In the genomic region with DNA sequence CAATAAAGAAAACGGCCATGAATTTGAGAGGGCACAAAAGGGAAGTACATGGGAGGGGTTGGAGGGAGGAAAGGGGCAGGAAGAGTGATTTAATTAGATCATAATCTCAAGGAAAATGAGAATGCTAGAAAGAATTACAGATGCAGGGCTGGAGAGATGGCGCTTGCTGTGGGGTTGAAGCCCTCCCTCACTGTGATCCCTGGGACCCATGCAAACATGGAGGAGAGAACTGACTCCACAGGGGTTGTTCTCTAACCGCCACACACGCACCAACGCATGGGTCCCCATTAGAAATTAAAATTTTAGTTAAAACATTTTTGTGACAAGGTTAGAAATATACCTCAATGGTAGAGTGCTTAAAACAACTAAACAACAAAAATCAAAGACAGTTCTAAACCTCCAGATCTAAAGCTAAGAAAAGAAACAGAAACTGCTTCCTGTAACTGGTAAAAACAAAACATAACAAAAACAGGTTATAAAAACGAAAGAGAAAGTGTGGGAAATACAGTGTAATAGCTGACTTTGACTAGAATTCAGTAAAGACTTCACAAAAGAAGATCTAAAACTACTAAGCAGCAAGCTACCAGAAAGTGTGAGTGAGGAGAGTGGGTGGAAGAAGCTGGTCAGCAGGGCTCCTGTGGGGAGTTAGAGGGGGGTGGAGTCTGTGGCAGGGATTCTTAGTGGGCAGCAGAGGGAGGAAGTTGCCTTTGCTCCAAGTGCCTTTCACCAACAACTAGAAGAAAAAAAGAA, we compare ENCODE assay signal across 8 mouse cellular contexts. TPM values are rescaled to one million over a fixed set of nuclear protein-coding genes. Genes with fewer than 3 reads are reported as not detected.
A peak's percentile ranks its signal among the peaks of the same experiment; 100 is the strongest.
DNase-seq lines count a peak whose midpoint lies in the region; ATAC-seq and TF ChIP-seq lines count a peak whose summit lies in the region.

No protein-coding gene starts in this region.

- H3K27ac ChIP-seq in bone marrow, adult 2 months (ENCODE audit: control insufficient read depth, insufficient read depth, low read depth, low read length, poor library complexity): peak overlapping the region; percentile 87

- no peak for TF ChIP-seq CTCF in bone marrow, adult 2 months (IDR thresholded peaks at IDR 0.05; ENCODE audit: control insufficient read depth, insufficient read depth, low read length)

- no peak for TF ChIP-seq POLR2A in bone marrow, adult 2 months (IDR thresholded peaks at IDR 0.05; ENCODE audit: borderline replicate concordance, control insufficient read depth, low read depth, low read length)

- ATAC-seq in megakaryocyte, adult 5-6 weeks (ENCODE audit: poor library complexity, severe bottlenecking): peak; percentile 78

- DNase-seq in right cerebral cortex, adult 18-20 months: peak; percentile 3
- DNase-seq in right cerebral cortex, postnatal 14 days: no peak
- DNase-seq in kidney, adult 18-20 months: peak; percentile 36
- DNase-seq in cerebellum, adult 9-11 months: no peak
- DNase-seq in cerebellum, postnatal 25 days: no peak
- no peak for DNase-seq in cerebellum, adult 18-20 months

- 12% methylated on average over 6 of the region's 6 CpGs for WGBS in bone marrow, adult 2 months

- H3K4me1 ChIP-seq in bone marrow, adult 2 months (ENCODE audit: control insufficient read depth, insufficient read depth, low read length): peaks cover 3% of the 10 kb centered on the region

- H3K4me3 ChIP-seq in bone marrow, adult 2 months (replicated peaks; ENCODE audit: control insufficient read depth, low read depth, low read length): peak overlapping the region; percentile 62

RNA-seq across cellular contexts. Expression of a gene that starts 3.1 kb away (rescaled TPM):
- 17.1 and 18.4 TPM in 2 replicates for polyA plus RNA-seq in bone marrow, adult 2 months (2011; ENCODE audit: insufficient read depth, insufficient read length, low replicate concordance, missing spikeins)
- 94.0 and 94.1 TPM in 2 replicates for total RNA-seq in megakaryocyte, adult 5-6 weeks (2015)
- total RNA-seq in megakaryocyte, adult 5-6 weeks (2017): 88.4 and 90.3 TPM in 2 replicates

Comparison
In these comparisons a context has a peak if more than half of its experiments do, and no peak if none do; other contexts are left out.
1. DNase-seq: peak in right cerebral cortex, adult 18-20 months (single experiment) and kidney, adult 18-20 months (single experiment); none in right cerebral cortex, postnatal 14 days (single experiment), cerebellum, adult 9-11 months (single experiment), cerebellum, postnatal 25 days (0 of 2) and cerebellum, adult 18-20 months (0 of 2).